Mouse (Mus musculus) embryonic stem cell, embryonic (primary cell): ENCODE measurements around the gene Natd1.

Source experiments
- CTCF ChIA-PET, 4 experiments: fragments of 300-600 bp in 2 of 4; fragments of 350-600 bp in 2 of 4; sonication (Branson Sonifier 250); formaldehyde crosslinking; loops; one replicate each; lab custom pipeline; 2022; ENCODE audit warnings: inconsistent platforms in 2 of 4; lab: Charles Lee
- POLR2A ChIA-PET, 4 experiments: fragments of 300-600 bp in 2 of 4; fragments of 350-600 bp in 2 of 4; sonication (Branson Sonifier 250); formaldehyde crosslinking; loops; one replicate each; lab custom pipeline; 2022; ENCODE audit warnings: antibody characterized with exemption in 4 of 4, inconsistent platforms in 1 of 4; lab: Charles Lee

Natd1 gene

GRCm38 (mm10) chr11:60920021-60920420, 5.5 kb upstream of the Natd1 start:
- POLR2A ChIA-PET = interaction anchor here in 2 of 4 experiments (0.6 to 9.1 kb wide), 5 partner anchors 11 to 83 kb away, joined by 3 to 60 read pairs (median 3); partner anchors contain the start of gene Map2k3 (in 1 of the 2)
- CTCF ChIA-PET = no interaction called here

DNA sequence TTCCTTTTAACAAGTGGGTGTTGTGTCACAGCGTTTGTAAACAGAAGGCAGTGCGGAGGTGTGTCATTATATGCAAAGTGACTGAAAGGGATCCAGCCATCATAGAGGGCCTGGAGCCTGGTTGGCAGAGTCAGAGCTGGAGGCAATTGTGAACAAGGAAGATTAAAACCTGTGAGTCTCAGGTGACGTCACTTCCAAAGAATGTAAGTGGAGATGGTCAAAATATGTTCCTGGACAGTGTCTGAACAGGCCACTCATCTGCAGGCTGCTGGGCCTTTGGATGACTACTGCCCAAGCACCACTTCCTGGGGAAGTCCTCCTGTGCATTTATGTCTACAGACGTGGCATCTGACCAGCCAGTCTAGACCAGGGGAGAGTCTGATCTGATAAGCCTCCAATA, 651 bp upstream of the Natd1 start:
- CTCF ChIA-PET = interaction anchor here in 2 of 4 experiments (1.6 to 2.5 kb wide), 2 partner anchors 12 kb away, joined by 7 to 10 read pairs; no protein-coding TSS in a partner anchor
- POLR2A ChIA-PET = interaction anchor here in 3 of 4 experiments (0.6 to 10.5 kb wide), 24 partner anchors 10 to 1405 kb away, joined by 3 to 105 read pairs (median 5); partner anchors contain the start of genes Map2k3 (in 2 of the 3), Smcr8 (in 1 of the 3) and Tmem11 (in 1 of the 3)

DNA sequence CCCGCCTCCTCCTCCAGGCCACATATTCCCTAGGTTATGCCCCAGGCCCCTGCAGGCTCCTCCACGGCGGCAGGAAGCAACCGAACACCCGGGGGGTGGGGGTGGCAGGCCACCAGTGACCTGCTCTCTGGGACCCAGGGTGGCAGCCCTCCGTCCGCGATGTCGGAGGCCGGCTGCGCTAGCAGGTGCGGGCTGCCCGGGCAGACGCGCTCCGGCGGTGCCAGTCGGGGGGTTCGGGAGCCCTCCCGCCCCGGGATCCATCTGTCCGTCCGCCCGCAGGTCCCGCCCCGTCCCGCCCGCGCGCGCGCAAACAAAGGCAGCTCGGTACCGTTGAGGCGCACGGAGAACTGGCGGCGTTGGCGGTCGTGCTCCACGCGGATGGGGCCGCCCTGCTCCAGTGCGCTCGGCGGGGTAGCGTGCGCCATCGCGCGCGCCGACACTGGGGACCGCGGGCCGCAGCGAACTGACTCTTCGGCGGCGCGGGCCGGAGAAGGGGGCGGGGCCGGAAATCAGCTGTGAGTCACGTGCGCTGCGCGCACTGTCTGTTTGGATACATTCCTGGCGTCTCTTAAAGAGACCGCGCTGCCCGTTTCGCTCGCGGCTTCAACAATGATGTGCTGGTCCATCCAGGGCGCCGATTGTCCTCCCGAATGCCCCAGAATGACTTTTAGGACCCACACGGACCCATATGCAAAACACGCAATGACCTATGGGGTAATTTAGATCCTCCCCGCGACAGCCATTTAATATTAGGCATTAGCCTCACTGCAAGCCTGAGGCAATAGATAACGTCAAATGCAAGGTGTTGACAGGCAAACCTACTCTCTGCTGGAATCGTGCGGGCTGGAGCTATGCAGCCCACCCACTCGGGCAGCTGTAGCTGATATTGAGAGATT, 1.0 kb downstream of the Natd1 start:
- ChIA-PET POLR2A (interaction anchor here (0.7 to 10.5 kb wide), 40 partner anchors 11 to 261 kb away, joined by 3 to 105 read pairs (median 5); partner anchors contain the start of genes Map2k3 (in 3 of the 4), Dhrs7b (in 2 of the 4), Flii (in 1 of the 4) and Kcnj12 (in 1 of the 4)), CTCF (interaction anchor here (0.6 to 2.5 kb wide), 7 partner anchors 13 to 87 kb away, joined by 3 to 10 read pairs (median 7); partner anchors contain the start of genes Map2k3 (in 1 of the 4) and Tmem11 (in 1 of the 4))

GRCm38 (mm10) chr11:60912525-60912973, 2.0 kb downstream of the Natd1 start:
- POLR2A ChIA-PET = interaction anchor here (0.5 to 10.5 kb wide), 28 partner anchors 10 to 371 kb away, joined by 3 to 105 read pairs (median 5); partner anchors contain the start of genes Map2k3 (in 3 of the 4), Dhrs7b (in 1 of the 4), Flii (in 1 of the 4) and Mief2 (in 1 of the 4)
- CTCF ChIA-PET = interaction anchor here in 1 of 4 experiments (2.0 kb wide), 1 partner anchor 15 kb away, joined by 9 read pairs; no protein-coding TSS in a partner anchor

DNA sequence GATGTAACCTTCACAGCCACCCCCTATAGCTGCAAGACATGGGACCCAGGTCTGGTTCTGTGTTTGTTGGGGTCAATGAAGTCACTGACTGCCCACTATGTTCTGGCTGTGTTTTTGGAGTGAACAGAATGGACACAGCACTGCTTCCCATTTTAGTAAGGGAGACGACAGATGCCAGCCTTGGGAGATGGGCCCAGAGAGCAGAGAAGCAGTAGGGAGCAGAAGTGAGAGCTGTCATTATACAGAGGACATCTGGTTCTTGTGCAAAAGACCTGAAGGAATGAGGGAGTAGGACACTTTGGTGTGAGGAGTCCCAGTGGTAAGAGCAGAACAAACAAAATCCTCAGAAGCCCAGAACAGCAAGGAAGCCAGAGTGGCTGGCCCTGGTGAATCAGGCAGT, 4.9 kb downstream of the Natd1 start:
- POLR2A ChIA-PET = interaction anchor here in 3 of 4 experiments (0.6 to 10.5 kb wide), 10 partner anchors 7 to 381 kb away, joined by 3 to 105 read pairs (median 5); partner anchors contain the start of genes Map2k3 (in 1 of the 3) and Tmem11 (in 1 of the 3)
- CTCF ChIA-PET = interaction anchor here in 3 of 4 experiments (0.6 to 1.5 kb wide), 4 partner anchors 17 to 104 kb away, joined by 3 to 5 read pairs (median 4); no protein-coding TSS in a partner anchor

DNA sequence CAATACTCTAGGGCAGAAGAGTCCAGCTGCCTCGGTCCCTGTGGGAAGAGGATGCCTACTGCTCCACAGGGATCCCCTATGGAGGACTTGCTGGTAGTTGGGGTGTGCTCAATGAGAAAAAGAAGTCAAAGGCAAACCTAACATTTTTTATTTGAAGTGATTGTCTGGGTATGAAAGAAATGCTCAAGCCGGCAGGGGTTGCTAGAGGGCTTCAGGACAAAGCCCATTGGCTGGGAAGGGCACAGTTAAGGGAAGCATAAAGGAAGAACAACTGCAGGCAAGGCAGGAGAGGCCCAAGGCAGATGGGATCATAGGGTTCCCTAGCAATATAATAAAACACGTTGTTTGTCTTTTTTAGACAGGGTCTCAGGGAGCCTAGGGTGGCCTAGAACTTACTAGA, 6.5 kb downstream of the Natd1 start:
- CTCF ChIA-PET = interaction anchor here in 2 of 4 experiments (0.8 to 1.2 kb wide), 2 partner anchors 117 to 135 kb away, joined by 3 read pairs; no protein-coding TSS in a partner anchor
- POLR2A ChIA-PET = interaction anchor here in 3 of 4 experiments (1.2 to 10.5 kb wide), 7 partner anchors 10 to 29 kb away, joined by 3 to 105 read pairs (median 12); partner anchors contain the start of gene Tmem11 (in 1 of the 3)

DNA sequence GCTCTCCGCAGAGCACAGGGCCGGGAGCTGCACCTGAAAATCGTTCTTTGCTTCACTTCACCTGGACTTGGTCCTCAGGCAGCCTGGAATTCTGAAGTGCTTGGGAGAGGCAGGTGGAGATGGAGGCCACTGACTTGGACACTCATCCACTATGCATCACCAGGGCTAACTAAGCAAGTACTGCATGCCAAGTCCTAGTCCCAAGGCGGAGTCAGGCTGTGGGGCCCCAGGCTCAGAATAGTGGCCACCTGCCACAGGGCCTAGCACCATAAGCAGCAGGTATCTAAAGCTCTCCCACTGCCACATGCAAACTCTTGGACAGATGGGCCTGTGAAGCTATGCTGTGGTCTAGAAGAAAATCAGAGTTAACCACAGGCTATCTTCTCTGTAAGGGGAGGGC, 8.1 kb downstream of the Natd1 start:
- ChIA-PET CTCF (interaction anchor here in 3 of 4 experiments (0.6 to 0.9 kb wide), 3 partner anchors 20 to 221 kb away, joined by 3 to 7 read pairs (median 3); no protein-coding TSS in a partner anchor), POLR2A (interaction anchor here in 3 of 4 experiments (0.6 to 10.5 kb wide), 11 partner anchors 9 to 508 kb away, joined by 3 to 105 read pairs (median 4); no protein-coding TSS in a partner anchor)

DNA sequence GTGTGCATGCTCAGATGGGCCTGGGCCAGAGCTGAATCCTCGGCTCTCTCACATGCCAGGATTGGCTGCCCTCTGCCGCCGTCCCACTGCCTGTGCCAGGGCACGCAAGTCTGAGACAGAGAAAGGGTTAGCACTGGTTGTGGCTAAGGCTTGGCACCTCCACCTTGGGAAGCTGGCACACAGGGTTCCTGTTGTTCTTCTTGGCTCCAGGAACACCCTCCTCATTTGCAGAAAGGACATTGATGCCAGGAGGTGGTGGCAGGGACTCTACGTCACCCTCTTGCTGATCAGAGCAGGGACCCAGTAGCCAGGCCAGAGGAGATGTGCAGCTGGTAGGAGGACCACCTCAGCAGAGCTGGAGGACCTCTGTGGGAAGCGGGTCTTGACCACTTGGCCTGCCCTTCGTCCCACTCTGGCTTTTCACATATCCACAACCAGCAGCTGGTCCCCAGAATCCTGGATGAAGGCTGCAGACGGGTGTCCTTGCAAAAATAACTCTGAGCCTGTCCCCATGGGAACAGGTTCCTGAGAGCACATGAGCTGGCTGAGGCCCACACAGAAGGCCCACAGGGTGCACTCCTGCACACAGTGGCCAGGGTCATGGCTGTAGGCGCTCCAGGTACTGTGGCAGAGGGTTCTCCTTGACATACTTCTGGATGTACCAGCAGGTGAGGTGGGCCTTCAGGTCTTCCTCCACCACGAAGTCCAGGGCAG, 9.0 kb downstream of the Natd1 start:
- ChIA-PET POLR2A (interaction anchor here in 3 of 4 experiments (0.7 to 10.5 kb wide), 5 partner anchors 11 to 183 kb away, joined by 4 to 105 read pairs (median 4); no protein-coding TSS in a partner anchor), CTCF (interaction anchor here in 1 of 4 experiments (0.6 to 1.1 kb wide), 2 partner anchors 22 to 415 kb away, joined by 3 read pairs; no protein-coding TSS in a partner anchor)

DNA sequence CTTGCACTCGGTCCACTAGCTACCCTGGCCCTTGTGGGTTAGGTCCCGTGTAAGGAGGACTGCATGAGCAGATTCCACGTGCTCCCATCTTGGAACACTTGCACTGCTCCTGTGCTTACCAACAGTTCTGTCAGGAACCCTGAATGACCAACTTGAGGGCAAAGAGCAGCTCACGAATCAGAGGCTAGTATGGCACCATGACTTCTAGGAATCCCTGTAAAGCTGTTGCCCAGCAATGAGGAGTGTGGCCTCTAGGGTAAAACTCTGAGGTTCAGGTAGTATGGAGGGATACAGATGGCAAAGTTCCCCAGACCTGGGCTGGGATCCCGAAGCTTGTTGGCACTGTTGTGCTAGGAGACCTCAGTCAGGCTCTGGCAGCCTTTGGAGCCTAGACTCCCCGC, 10.9 kb downstream of the Natd1 start:
- POLR2A ChIA-PET = interaction anchor here in 2 of 4 experiments (0.8 to 4.5 kb wide), 10 partner anchors 7 to 186 kb away, joined by 3 to 21 read pairs (median 4); partner anchors contain the start of genes Map2k3 (in 2 of the 2) and Natd1 (in 2 of the 2)

DNA sequence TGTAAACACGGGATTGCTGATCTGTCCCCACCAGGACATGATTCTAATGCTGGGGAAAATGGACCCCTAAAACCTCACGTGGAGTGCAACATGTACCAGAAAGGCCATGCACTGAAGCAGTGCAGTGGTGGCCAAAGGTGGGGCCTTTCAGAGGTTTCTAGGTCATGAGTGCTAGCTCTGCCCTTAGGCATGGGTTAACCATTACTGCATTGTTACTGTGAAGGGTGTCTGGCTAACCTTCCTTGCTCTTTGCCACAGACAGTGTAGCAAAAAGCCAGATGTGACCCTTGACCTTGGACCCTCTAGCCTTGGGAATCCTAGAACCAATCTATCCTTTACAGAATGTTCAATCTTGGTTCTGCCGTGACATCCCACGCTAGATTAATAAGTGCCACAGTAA, 12.1 kb downstream of the Natd1 start:
- ChIA-PET CTCF (interaction anchor here in 1 of 4 experiments (0.7 kb wide), 1 partner anchor 161 kb away, joined by 3 read pairs; no protein-coding TSS in a partner anchor), POLR2A (interaction anchor here in 2 of 4 experiments (1.0 to 4.5 kb wide), 8 partner anchors 8 to 72 kb away, joined by 4 to 21 read pairs (median 6); partner anchors contain the start of genes Natd1 (in 2 of the 2), Dhrs7b (in 1 of the 2), Map2k3 (in 1 of the 2) and Tmem11 (in 1 of the 2))

More for the DNA sequence above, 10.9 kb downstream of the Natd1 start:
- CTCF ChIA-PET = interaction anchor here in 1 of 4 experiments (0.9 to 1.0 kb wide), 2 partner anchors 22 to 93 kb away, joined by 3 read pairs; no protein-coding TSS in a partner anchor

DNA sequence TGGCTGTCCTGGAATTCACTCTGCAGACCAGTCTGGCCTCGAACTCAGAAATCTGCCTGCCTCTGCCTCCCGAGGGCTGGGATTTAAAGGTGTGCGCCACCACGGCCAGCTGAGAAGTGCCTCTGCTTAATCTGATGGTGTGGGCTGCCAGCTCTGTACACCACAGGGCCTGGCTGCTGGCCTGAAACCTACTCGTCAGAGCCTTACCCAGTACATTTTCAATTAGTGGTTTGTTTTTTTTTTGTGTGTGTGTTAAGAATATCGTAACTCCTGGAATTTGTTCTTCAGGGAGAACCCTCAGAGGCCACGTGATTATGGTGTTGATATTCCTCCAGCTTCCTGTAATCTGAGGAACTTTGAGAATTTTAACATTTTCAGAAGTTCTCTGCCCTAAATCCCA, 12.5 kb downstream of the Natd1 start:
- CTCF ChIA-PET = no interaction called here
- POLR2A ChIA-PET = interaction anchor here in 2 of 4 experiments (1.0 to 4.5 kb wide), 9 partner anchors 9 to 72 kb away, joined by 4 to 21 read pairs (median 6); partner anchors contain the start of genes Natd1 (in 2 of the 2), Dhrs7b (in 1 of the 2), Map2k3 (in 1 of the 2) and Tmem11 (in 1 of the 2)

- POLR2A ChIA-PET = interaction anchor here in 3 of 4 experiments (0.6 to 3.3 kb wide), 8 partner anchors 9 to 615 kb away, joined by 3 to 14 read pairs (median 4); partner anchors contain the start of genes Dhrs7b (in 1 of the 3), Map2k3 (in 1 of the 3) and Tmem11 (in 1 of the 3)
- CTCF ChIA-PET = interaction anchor here in 1 of 4 experiments (0.8 kb wide), 1 partner anchor 16 kb away, joined by 3 read pairs; the partner anchor contains the start of gene Tmem11
Observed at GRCm38 (mm10) chr11:60895915-60896314, 18.6 kb downstream of the Natd1 start.

GRCm38 (mm10) chr11:60890744-60891143, 23.8 kb downstream of the Natd1 start:
- POLR2A ChIA-PET = interaction anchor here in 3 of 4 experiments (0.5 to 1.7 kb wide), 8 partner anchors 11 to 353 kb away, joined by 3 to 7 read pairs (median 3); partner anchors contain the start of genes Tmem11 (in 2 of the 3) and Dhrs7b (in 1 of the 3)
- CTCF ChIA-PET = interaction anchor here in 1 of 4 experiments (0.6 kb wide), 1 partner anchor 10 kb away, joined by 4 read pairs; no protein-coding TSS in a partner anchor

- CTCF ChIA-PET = interaction anchor here in 1 of 4 experiments (0.6 kb wide), 1 partner anchor 10 kb away, joined by 4 read pairs; no protein-coding TSS in a partner anchor
- POLR2A ChIA-PET = interaction anchor here in 3 of 4 experiments (0.5 to 1.7 kb wide), 8 partner anchors 11 to 353 kb away, joined by 3 to 7 read pairs (median 3); partner anchors contain the start of genes Tmem11 (in 2 of the 3) and Dhrs7b (in 1 of the 3)
Observed at GRCm38 (mm10) chr11:60890286-60890685, 24.3 kb downstream of the Natd1 start.

- CTCF ChIA-PET = no interaction called here
- POLR2A ChIA-PET = interaction anchor here in 2 of 4 experiments (0.9 to 1.7 kb wide), 7 partner anchors 9 to 66 kb away, joined by 3 to 7 read pairs (median 3); partner anchors contain the start of genes Tmem11 (in 2 of the 2) and Dhrs7b (in 1 of the 2)
Observed at GRCm38 (mm10) chr11:60889861-60890260, 24.7 kb downstream of the Natd1 start.
